Mouse (Mus musculus): Measurements from ENCODE around the gene Mak.

The Mak gene

GRCm38 (mm10) chr13:41079421-41079780, at the start of gene Mak:
Gene Mak (minus strand): TSS chr13:41079706.
- peak; percentile 75 for DNase-seq

- DNase-seq: no peak
These were observed 49.6 kb upstream of the Mak start for GRCm38 (mm10) chr13:41129061-41129460.

GRCm38 (mm10) chr13:41128326-41128725, 48.8 kb upstream of the Mak start:
- no peak for DNase-seq

GRCm38 (mm10) chr13:41123666-41124225, 44.2 kb upstream of the Mak start:
- DNase-seq: no peak

- DNase-seq: no peak
These were observed 39.8 kb upstream of the Mak start for GRCm38 (mm10) chr13:41119152-41119945.

- no peak for DNase-seq
These were observed 34.4 kb upstream of the Mak start, which contains the start of gene Sycp2l for GRCm38 (mm10) chr13:41113940-41114339. Gene Sycp2l (plus strand): TSS chr13:41114307.

GRCm38 (mm10) chr13:41110935-41111334, 31.4 kb upstream of the Mak start, which contains the start of gene Gcm2:
Gene Gcm2 (minus strand): TSS chr13:41111035.
- no peak for DNase-seq

- no peak for DNase-seq
These were observed 26.0 kb upstream of the Mak start for GRCm38 (mm10) chr13:41105541-41105940.

- no peak for DNase-seq
These were observed 24.5 kb upstream of the Mak start for GRCm38 (mm10) chr13:41103841-41104525.

GRCm38 (mm10) chr13:41100031-41100430, 20.5 kb upstream of the Mak start:
- no peak for DNase-seq

GRCm38 (mm10) chr13:41098325-41098724, 18.8 kb upstream of the Mak start:
- no peak for DNase-seq

- DNase-seq: peak; percentile 75
These were observed 18.0 kb upstream of the Mak start for GRCm38 (mm10) chr13:41097324-41098058.

GRCm38 (mm10) chr13:41094160-41094559, 14.7 kb upstream of the Mak start:
- no peak for DNase-seq

GRCm38 (mm10) chr13:41091271-41091670, 11.8 kb upstream of the Mak start:
- no peak for DNase-seq

- DNase-seq: no peak
These were observed 9.2 kb upstream of the Mak start for GRCm38 (mm10) chr13:41088746-41089145.

GRCm38 (mm10) chr13:41085140-41085539, 5.6 kb upstream of the Mak start:
- no peak for DNase-seq

GRCm38 (mm10) chr13:41084521-41084920, 5.0 kb upstream of the Mak start:
- DNase-seq: no peak

GRCm38 (mm10) chr13:41080700-41081099, 1.2 kb upstream of the Mak start:
- no peak for DNase-seq

- DNase-seq: no peak
These were observed 353 bp upstream of the Mak start for GRCm38 (mm10) chr13:41079859-41080258.

- DNase-seq: no peak
These were observed 651 bp downstream of the Mak start for GRCm38 (mm10) chr13:41078690-41079420.

- DNase-seq: no peak
These were observed 1.6 kb downstream of the Mak start for GRCm38 (mm10) chr13:41077921-41078320.

GRCm38 (mm10) chr13:41073819-41074218, 5.7 kb downstream of the Mak start:
- DNase-seq: no peak

- no peak for DNase-seq
These were observed 7.9 kb downstream of the Mak start for GRCm38 (mm10) chr13:41071617-41072016.
